Mouse (Mus musculus): ENCODE results near the gene Wnt1.
A peak's percentile ranks its signal among the peaks of the same experiment; 100 is the strongest.
"Not testable (repeated sequence)": the region's sequence is repeated elsewhere in the genome, so short reads cannot be mapped to it uniquely, and the experiment has no call there.

Wnt1 gene

DNA sequence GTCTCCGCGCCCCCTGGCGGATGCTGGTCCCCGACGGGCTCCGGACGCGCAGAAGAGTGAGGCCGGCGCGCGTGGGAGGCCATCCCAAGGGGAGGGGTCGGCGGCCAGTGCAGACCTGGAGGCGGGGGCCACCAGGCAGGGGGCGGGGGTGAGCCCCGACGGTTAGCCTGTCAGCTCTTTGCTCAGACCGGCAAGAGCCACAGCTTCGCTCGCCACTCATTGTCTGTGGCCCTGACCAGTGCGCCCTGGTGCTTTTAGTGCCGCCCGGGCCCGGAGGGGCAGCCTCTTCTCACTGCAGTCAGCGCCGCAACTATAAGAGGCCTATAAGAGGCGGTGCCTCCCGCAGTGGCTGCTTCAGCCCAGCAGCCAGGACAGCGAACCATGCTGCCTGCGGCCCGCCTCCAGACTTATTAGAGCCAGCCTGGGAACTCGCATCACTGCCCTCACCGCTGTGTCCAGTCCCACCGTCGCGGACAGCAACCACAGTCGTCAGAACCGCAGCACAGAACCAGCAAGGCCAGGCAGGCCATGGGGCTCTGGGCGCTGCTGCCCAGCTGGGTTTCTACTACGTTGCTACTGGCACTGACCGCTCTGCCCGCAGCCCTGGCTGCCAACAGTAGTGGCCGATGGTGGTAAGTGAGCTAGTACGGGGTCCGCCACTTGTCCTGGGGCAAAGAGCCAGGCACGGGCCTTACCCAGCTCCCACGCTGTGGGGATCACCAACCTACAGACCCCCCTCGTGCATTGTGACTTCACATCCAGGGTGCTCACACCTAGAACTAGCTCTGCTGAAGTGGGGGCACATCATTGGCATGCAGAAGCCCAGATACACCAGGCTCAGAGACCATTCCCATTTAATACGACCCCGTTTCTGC, at the start of gene Wnt1:
Gene Wnt1 (plus strand): TSS at position 197 of the 875 bp plus-strand sequence.
- peak; percentile 70 for DNase-seq

DNA sequence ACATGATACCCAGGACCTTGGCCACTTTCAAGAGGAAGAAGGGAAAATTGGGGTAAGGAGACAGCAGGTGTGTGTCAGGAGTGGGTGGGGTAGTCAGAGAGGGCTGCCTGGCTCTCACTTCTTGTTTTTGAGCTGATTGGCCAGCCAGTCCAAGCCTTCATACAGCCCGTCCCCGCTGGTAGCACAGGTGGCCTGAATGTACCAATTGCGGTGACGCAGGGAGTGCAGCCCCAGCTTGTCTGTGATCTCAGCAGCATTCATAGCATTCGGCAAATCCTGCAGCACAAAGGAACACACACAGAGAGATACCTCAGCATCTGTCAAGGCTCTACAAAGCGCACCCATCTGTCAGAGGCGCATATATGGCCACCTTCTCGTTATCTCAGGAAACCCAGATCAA, 49.4 kb upstream of the Wnt1 start:
- DNase-seq = no peak

DNA sequence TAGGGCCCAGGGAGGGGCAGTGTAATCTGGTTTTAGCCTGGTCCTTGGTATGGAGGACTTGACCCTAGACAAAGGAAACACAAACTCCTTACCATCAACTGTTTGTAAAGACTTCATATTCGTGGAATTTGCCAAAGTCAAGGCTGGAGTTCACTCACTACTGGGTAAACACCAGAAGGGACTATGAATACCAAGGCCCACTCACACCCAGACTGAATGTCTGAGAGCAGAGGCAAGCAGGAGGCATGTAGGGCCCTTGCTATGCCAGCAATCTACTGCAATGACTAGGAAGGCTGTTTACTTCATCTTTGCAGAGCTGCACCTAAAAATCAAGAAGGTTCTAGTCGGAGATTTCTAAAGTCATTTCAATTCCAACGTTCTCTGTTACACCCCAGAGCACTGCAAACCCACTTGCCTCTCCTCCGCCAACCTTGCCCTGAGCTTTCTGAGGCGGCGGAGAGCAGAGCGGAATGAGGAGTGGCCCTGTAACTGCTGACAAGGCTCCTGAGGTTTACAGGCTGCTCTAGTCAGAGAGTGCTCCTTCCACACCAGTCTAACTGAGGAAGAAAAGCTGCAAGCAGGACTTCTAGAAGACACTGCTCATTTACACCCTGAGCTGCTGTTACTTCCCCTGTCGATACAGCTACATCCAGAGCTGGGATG, 46.8 kb upstream of the Wnt1 start:
- DNase-seq = no peak

- not testable (repeated sequence) for DNase-seq
Observed at GRCm38 (mm10) chr15:98743863-98744262, 45.8 kb upstream of the Wnt1 start.

- DNase-seq = no peak
Observed at GRCm38 (mm10) chr15:98746344-98746965, 43.2 kb upstream of the Wnt1 start.

GRCm38 (mm10) chr15:98747296-98747695, 42.4 kb upstream of the Wnt1 start:
- no peak for DNase-seq

DNA sequence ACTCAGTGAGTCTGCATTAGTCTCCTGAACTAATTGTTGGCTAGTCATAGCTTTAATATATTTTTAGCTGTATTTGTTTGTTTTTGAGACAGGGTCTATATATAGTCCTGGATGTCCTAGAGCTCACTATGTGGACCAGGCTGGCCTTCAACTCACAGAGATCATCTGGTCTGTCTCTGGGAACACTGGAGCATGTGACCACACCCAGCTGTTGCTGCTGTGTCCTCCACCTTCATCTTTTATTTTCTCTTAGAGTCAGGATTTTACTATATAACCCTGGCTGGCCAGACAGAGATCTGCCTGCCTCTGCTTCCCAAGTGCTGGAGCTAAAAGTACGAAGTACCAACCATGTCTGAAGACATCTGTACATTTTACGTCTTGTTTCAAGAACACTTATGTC, 40.6 kb upstream of the Wnt1 start:
- no peak for DNase-seq

GRCm38 (mm10) chr15:98753021-98753423, 36.6 kb upstream of the Wnt1 start:
- no peak for DNase-seq

DNA sequence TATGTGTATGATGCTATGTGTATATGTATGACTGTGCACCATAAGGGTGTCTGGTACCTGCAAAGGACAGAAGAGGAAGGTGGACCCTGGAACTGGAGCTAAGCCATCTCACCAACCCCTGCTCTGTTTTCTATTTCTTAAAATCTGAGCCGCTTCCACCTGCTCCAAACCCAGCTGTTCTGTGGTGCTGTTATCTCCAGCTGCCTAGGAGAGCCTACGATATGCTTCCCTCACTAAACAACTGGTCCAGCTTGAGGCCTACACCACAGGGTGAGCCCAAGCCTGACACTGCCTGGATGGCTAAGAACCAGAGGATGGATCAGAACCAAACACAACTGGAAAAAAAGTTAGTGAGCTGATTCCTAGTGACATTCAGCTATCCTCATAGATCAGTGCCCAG, 35.5 kb upstream of the Wnt1 start:
- DNase-seq = no peak

GRCm38 (mm10) chr15:98762201-98762621, 27.4 kb upstream of the Wnt1 start:
- DNase-seq = peak; percentile 82

GRCm38 (mm10) chr15:98762670-98763529, 26.8 kb upstream of the Wnt1 start, which contains the start of gene Arf3:
Arf3 (minus strand) TSS chr15:98763214.
- DNase-seq = peak; percentile 98

GRCm38 (mm10) chr15:98765929-98766328, 23.7 kb upstream of the Wnt1 start:
- DNase-seq = no peak

- no peak for DNase-seq
Observed at GRCm38 (mm10) chr15:98768259-98768658, 21.4 kb upstream of the Wnt1 start.

DNA sequence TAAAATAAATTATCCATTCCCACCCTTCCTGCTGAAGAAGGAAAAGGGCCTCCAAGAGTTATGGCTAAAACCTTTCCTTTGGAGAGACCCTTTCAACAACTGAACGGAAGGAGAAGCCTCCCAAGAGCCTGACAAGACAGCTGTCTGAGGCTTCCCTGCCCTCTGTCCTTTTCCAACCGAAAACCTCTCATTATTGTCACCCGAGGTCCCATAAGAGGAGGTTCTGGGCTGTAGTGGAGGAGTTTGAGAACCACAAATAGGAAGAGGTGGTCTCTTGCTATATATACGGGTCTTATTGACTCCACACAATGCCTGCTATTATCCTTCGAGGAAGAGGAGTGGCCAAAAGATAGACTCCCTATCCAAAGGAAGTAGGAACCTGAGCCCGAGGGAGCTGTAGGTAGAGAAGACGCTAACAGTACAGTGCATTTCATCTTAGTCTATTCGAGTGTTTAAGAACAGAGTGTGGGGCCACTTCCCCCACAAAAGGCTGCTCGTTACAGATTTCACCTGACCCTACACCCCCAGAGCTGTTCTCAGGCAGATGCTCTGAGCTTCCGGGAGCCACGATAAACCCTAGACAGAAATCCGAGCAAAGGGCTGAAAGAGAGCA, 17.7 kb upstream of the Wnt1 start:
- no peak for DNase-seq

GRCm38 (mm10) chr15:98772511-98773211, 17.0 kb upstream of the Wnt1 start:
- peak; percentile 77 for DNase-seq

- no peak for DNase-seq
Observed at GRCm38 (mm10) chr15:98774096-98774495, 15.6 kb upstream of the Wnt1 start.

GRCm38 (mm10) chr15:98775533-98775932, 14.1 kb upstream of the Wnt1 start:
- no peak for DNase-seq

- peak; percentile 41 for DNase-seq
Observed at GRCm38 (mm10) chr15:98776280-98777004, 13.2 kb upstream of the Wnt1 start.

DNA sequence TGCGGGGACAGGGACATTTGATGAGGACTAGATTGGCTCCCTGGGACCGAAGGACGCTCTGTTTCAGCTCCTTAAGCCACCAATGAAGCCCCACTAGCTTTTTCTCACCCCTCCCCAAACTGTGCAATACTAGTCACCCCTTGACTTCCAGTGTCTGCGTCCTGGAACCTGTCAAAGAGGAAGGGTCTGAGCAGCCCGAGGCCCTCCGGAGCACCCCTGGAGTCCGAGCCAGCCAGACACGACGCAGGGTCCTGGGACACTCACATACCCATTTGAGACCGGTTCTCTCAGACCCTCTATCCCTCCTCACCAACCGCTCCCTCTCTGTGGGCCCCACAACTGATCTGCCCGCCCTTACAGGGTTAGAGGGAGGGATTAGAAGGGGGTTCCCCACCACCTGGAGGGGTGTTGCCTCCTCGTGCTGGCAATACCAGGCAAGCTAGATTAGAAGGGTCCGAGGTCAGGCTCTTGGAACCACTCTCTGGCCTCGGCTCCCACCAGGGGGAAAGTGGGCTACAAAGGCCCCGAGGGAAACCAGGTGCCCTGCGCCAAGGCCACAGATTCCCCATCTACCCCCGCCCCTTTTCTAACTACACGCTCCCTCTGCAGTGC, 12.5 kb upstream of the Wnt1 start:
- no peak for DNase-seq

GRCm38 (mm10) chr15:98777762-98778161, 11.9 kb upstream of the Wnt1 start, which contains the start of gene Wnt10b:
Wnt10b (minus strand) TSS chr15:98778150.
- no peak for DNase-seq
